Comparison of ENCODE assay signal across 24 mouse cellular contexts in genomic region chr3:25964237-25964636, GRCm38 (mm10).
"Had no signal": no experiment of that assay in that cellular context is flagged by ENCODE, and none has a peak within 500 bp of the region (broad histone marks: within the 10 kb centered on the region; RNA-seq: fewer than 3 reads in every experiment).

No protein-coding gene starts in this region.

- H3K9ac ChIP-seq: hindbrain, embryonic 12.5 days; hindbrain, embryonic 14.5 days; intestine, embryonic 15.5 days; limb, embryonic 12.5 days; liver, embryonic 13.5 days; liver, embryonic 15.5 days had no signal

- H3K9me3 ChIP-seq: hindbrain, embryonic 10.5 days; hindbrain, embryonic 12.5 days; intestine, embryonic 15.5 days; limb, embryonic 10.5 days; limb, embryonic 12.5 days; liver, embryonic 13.5 days; liver, embryonic 15.5 days had no signal

- H3K4me1 ChIP-seq: hindbrain, embryonic 10.5 days; hindbrain, embryonic 12.5 days; intestine, embryonic 15.5 days; limb, embryonic 10.5 days; limb, embryonic 12.5 days; liver, embryonic 13.5 days; liver, embryonic 15.5 days had no signal

- H3K4me3 ChIP-seq: gastrocnemius, adult 2 months; heart, adult 2 months; hindbrain, embryonic 10.5 days; hindbrain, embryonic 12.5 days; intestine, embryonic 15.5 days; layer of hippocampus, adult 2 months; left cerebral cortex, adult 2 months; limb, embryonic 10.5 days; limb, embryonic 12.5 days; liver, embryonic 13.5 days; liver, embryonic 15.5 days had no signal

- H3K27ac ChIP-seq: gastrocnemius, adult 2 months; heart, adult 2 months; hindbrain, embryonic 10.5 days; hindbrain, embryonic 12.5 days; hindbrain, embryonic 14.5 days; intestine, embryonic 15.5 days; layer of hippocampus, adult 2 months; left cerebral cortex, adult 2 months; limb, embryonic 10.5 days; limb, embryonic 12.5 days; liver, embryonic 13.5 days; liver, embryonic 15.5 days had no signal

- H3K4me2 ChIP-seq: heart, embryonic 11.5 days; hindbrain, embryonic 12.5 days; hindbrain, embryonic 14.5 days; intestine, embryonic 15.5 days; limb, embryonic 12.5 days; liver, embryonic 11.5 days; liver, embryonic 13.5 days; liver, embryonic 15.5 days had no signal

- H3K36me3 ChIP-seq: hindbrain, embryonic 10.5 days; hindbrain, embryonic 12.5 days; intestine, embryonic 15.5 days; limb, embryonic 10.5 days; limb, embryonic 12.5 days; liver, embryonic 13.5 days; liver, embryonic 15.5 days had no signal

- H3K27me3 ChIP-seq: hindbrain, embryonic 12.5 days; intestine, embryonic 15.5 days; limb, embryonic 12.5 days; liver, embryonic 13.5 days; liver, embryonic 15.5 days had no signal

- ATAC-seq: inflammation-experienced regulatory T-cells, adult 6 months; intestine, embryonic 15.5 days; intestine, postnatal 0 days had no signal

- DNase-seq: gastrocnemius, adult 2 months; gastrocnemius, postnatal 10 days; gastrocnemius, postnatal 25 days; heart, adult 2 months; heart, postnatal 10 days; heart, postnatal 4 days; kidney, adult 2 months; kidney, postnatal 10 days; kidney, postnatal 4 days; liver; liver, embryonic 13.5 days had no signal
